Mouse (Mus musculus): ENCODE measurements around the gene Hmcn1. TPM values are rescaled to one million over a fixed set of nuclear protein-coding genes. Genes with fewer than 3 reads are reported as not detected.

Gene Hmcn1
- polyA plus RNA-seq, 1 experiment from 2014 or later = 36.0 TPM

- WGBS = 11% methylated on average over 2 of the region's 2 CpGs
- peak; percentile 60; the same call in 1 of the 2 replicates for ATAC-seq (ENCODE audit: low FRiP score, low read depth)
- no peak overlapping the region for H3K4me2 ChIP-seq (replicated peaks)
- H3K4me1 ChIP-seq = peaks cover 25% of the 10 kb centered on the region
- H3K9me3 ChIP-seq = no peaks in the 10 kb centered on the region
- no peak overlapping the region for H3K4me3 ChIP-seq
- H3K36me3 ChIP-seq = peaks cover 8% of the 10 kb centered on the region
- no peaks in the 10 kb centered on the region for H3K27me3 ChIP-seq
- H3K9ac ChIP-seq = no peak overlapping the region
- peak overlapping the region; percentile 70; the same call in 1 of the 2 replicates for H3K27ac ChIP-seq
These were observed 223.4 kb downstream of the Hmcn1 start for GRCm38 (mm10) chr1:150769836-150770235.

GRCm38 (mm10) chr1:150761678-150762077, 231.6 kb downstream of the Hmcn1 start:
- no peaks in the 10 kb centered on the region for H3K27me3 ChIP-seq
- peaks cover 8% of the 10 kb centered on the region; the same call in 1 of the 2 replicates for H3K4me1 ChIP-seq
- H3K27ac ChIP-seq = no peak overlapping the region
- H3K9me3 ChIP-seq = no peaks in the 10 kb centered on the region
- WGBS = 68% methylated on average over 4 of the region's 4 CpGs
- no peak overlapping the region for H3K4me3 ChIP-seq
- ATAC-seq (ENCODE audit: low FRiP score, low read depth) = no peak
- no peak overlapping the region for H3K9ac ChIP-seq
- peaks cover 21% of the 10 kb centered on the region for H3K36me3 ChIP-seq
- H3K4me2 ChIP-seq (replicated peaks) = no peak overlapping the region

- 64% methylated on average over 2 of the region's 2 CpGs for WGBS
- Histone ChIP-seq H3K9me3 (no peaks in the 10 kb centered on the region), H3K27ac (no peak overlapping the region), H3K27me3 (no peaks in the 10 kb centered on the region), H3K4me2 (replicated peaks) (no peak overlapping the region), H3K4me1 (peaks cover 8% of the 10 kb centered on the region; the same call in 1 of the 2 replicates), H3K4me3 (no peak overlapping the region), H3K9ac (no peak overlapping the region), H3K36me3 (peaks cover 26% of the 10 kb centered on the region)
- ATAC-seq (ENCODE audit: low FRiP score, low read depth) = no peak
These were observed 232.4 kb downstream of the Hmcn1 start for GRCm38 (mm10) chr1:150760801-150761331.

- Histone ChIP-seq H3K36me3 (peaks cover 24% of the 10 kb centered on the region), H3K9me3 (no peaks in the 10 kb centered on the region), H3K4me1 (peaks cover 8% of the 10 kb centered on the region; the same call in 1 of the 2 replicates), H3K27me3 (no peaks in the 10 kb centered on the region), H3K4me2 (replicated peaks) (no peak overlapping the region), H3K9ac (no peak overlapping the region), H3K4me3 (no peak overlapping the region), H3K27ac (no peak overlapping the region; the same call in 1 of the 2 replicates)
- ATAC-seq (ENCODE audit: low FRiP score, low read depth) = 0 out of 2 replicates have a peak, but pooled peaks have one; percentile 36
- WGBS = 59% methylated on average over 2 of the region's 2 CpGs
These were observed 233.7 kb downstream of the Hmcn1 start for GRCm38 (mm10) chr1:150759476-150760079.

- peaks cover 35% of the 10 kb centered on the region for H3K36me3 ChIP-seq
- no peaks in the 10 kb centered on the region for H3K4me1 ChIP-seq
- no peak overlapping the region for H3K9ac ChIP-seq
- whole genome bisulfite sequencing = 89% methylated on average over 5 of the region's 5 CpGs
- ATAC-seq (ENCODE audit: low FRiP score, low read depth) = no peak
- no peaks in the 10 kb centered on the region for H3K27me3 ChIP-seq
- H3K9me3 ChIP-seq = no peaks in the 10 kb centered on the region
- no peak overlapping the region for H3K27ac ChIP-seq
- no peak overlapping the region for H3K4me2 ChIP-seq (replicated peaks)
- H3K4me3 ChIP-seq = no peak overlapping the region
These were observed 239.3 kb downstream of the Hmcn1 start for GRCm38 (mm10) chr1:150753920-150754319.

DNA sequence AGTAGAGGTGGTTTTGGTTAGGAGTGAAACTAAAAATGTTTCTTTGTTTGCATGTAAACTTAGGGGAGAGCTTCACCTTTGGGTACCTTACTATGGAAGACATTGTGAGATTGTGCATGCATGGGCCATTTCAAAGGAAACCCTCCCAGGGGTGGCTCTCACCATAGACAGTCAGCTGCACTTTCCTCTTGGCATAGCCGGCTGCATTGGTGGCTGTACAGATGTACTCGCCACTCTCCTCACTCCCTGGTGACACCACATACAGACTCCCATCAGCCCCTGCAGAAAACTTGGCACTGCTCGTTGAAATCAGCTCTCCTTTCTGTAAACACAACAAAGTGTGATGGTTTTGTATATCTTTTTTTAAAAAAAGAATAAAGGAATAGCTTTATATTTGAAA, 244.5 kb downstream of the Hmcn1 start:
- Histone ChIP-seq H3K9ac (no peak overlapping the region), H3K36me3 (peaks cover 23% of the 10 kb centered on the region), H3K4me1 (peaks cover 14% of the 10 kb centered on the region; the same call in 1 of the 2 replicates), H3K4me2 (replicated peaks) (no peak overlapping the region), H3K27ac (no peak overlapping the region), H3K27me3 (no peaks in the 10 kb centered on the region), H3K9me3 (no peaks in the 10 kb centered on the region), H3K4me3 (no peak overlapping the region)
- WGBS = 81% methylated on average over 3 of the region's 3 CpGs
- ATAC-seq (ENCODE audit: low FRiP score, low read depth) = no peak

DNA sequence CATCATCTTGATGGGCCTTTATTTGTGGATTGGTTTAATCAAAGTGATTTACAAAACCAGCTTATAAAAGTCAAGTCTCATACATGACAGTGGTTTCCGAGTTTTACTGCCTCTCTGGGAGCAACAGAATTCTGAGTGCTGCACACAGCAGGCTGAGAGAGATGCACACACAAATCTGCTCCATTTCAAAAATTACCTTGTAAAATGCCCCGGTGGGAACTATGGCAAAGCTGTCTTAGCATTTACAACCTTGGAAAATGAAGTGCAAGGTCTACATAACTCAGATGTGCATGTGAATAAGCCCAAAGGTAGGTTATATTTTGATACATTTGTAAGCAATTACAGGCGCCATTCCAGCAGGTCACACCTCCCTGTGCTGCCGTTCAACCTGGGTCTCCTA, 245.5 kb downstream of the Hmcn1 start:
- H3K9me3 ChIP-seq = no peaks in the 10 kb centered on the region
- no peak overlapping the region for H3K4me3 ChIP-seq
- ATAC-seq (ENCODE audit: low FRiP score, low read depth) = peak; percentile 51; the same call in 1 of the 2 replicates
- H3K4me2 ChIP-seq (replicated peaks) = no peak overlapping the region
- H3K27me3 ChIP-seq = no peaks in the 10 kb centered on the region
- peaks cover 24% of the 10 kb centered on the region for H3K4me1 ChIP-seq
- no peak overlapping the region; the same call in 1 of the 2 replicates for H3K27ac ChIP-seq
- H3K9ac ChIP-seq = no peak overlapping the region
- 41% methylated on average over 4 of the region's 4 CpGs for WGBS
- peaks cover 28% of the 10 kb centered on the region for H3K36me3 ChIP-seq

DNA sequence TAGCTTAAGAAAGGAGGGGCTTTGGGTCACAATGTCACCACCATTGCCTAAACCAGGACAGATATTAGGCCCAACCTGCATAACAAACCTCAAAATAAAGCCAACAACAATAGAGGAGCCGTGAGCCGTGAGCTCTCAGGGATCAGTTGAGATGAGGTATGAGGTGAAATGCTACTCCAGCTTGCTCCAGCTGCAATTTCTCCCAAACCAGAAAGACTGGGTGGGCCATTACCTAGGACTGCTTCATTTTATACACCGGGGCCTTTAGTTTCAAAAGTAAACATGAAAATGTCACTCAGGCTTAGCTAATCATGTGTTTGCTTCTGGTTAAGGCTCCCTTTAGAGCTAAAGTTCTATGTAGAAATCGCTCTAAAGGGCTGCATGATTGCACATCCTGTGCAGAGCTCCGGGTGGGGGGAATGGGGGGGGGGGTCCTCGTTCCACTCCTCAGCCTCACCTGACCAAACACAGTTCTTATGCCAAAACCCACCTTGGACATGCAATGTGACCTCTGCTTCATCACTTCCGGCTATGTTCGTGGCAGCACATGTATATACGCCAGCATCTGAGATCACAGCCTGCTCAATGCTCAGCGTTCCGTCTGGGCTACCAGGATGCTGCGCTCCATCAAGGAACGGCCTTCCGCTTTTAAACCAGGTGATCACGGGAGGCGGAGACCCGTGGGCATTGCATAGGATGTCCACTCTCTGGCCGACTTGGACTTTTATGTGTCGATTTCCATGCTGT, 250.0 kb downstream of the Hmcn1 start:
- peak; percentile 80 for ATAC-seq (ENCODE audit: low FRiP score, low read depth)
- Histone ChIP-seq H3K27ac (peak overlapping the region; percentile 58; the same call in 1 of the 2 replicates), H3K4me1 (peaks cover 24% of the 10 kb centered on the region), H3K4me2 (replicated peaks) (no peak overlapping the region), H3K27me3 (no peaks in the 10 kb centered on the region), H3K4me3 (no peak overlapping the region), H3K36me3 (peaks cover 32% of the 10 kb centered on the region), H3K9ac (0 out of 2 replicates have a peak overlapping the region, but pooled peaks have one; percentile 9), H3K9me3 (no peaks in the 10 kb centered on the region)
- 59% methylated on average over 19 of the region's 19 CpGs for WGBS

DNA sequence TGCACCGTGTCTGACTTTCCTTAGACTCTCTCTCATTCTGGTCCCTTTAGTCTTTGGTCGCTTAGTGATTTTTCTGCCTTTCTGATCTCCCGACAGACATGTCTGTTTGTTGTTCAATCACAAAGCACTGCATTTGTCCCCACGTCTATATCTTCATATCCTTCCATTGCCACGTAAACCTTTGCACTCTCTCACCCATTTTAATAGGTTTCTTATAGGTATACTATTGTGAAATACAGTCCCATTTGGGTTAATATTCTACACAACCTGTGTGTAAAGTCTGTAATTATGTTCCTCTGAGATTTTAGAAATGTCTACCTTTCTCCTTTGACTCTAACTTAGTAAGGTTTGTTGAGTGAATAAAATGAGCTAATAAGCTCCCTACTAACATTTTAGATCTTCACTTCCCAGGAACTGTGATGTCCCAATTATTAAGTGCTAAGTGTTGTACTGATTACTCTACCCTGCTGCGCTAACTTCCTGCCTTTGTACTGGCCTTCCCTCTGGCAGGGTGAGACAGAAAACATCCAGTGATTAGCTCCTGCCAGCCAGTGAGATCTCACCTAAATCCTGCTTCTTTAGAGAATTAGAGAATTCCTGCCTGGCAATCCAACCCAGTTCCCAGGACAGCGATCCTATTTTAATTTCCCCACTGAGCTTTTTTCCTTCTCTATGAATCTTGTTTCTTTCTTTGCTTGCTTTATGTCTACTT, 250.7 kb downstream of the Hmcn1 start:
- Histone ChIP-seq H3K9me3 (no peaks in the 10 kb centered on the region), H3K4me1 (peaks cover 17% of the 10 kb centered on the region), H3K36me3 (peaks cover 34% of the 10 kb centered on the region), H3K9ac (no peak overlapping the region), H3K27me3 (no peaks in the 10 kb centered on the region), H3K4me2 (replicated peaks) (no peak overlapping the region), H3K27ac (peak overlapping the region; percentile 58; the same call in 1 of the 2 replicates), H3K4me3 (no peak overlapping the region)
- no peak for ATAC-seq (ENCODE audit: low FRiP score, low read depth)
- 48% methylated on average over 7 of the region's 7 CpGs for WGBS

- 47% methylated on average over 5 of the region's 5 CpGs for WGBS
- no peak overlapping the region for H3K4me3 ChIP-seq
- no peaks in the 10 kb centered on the region for H3K9me3 ChIP-seq
- H3K4me1 ChIP-seq = peaks cover 6% of the 10 kb centered on the region
- no peak overlapping the region for H3K4me2 ChIP-seq (replicated peaks)
- H3K27me3 ChIP-seq = no peaks in the 10 kb centered on the region
- no peak overlapping the region for H3K9ac ChIP-seq
- peaks cover 17% of the 10 kb centered on the region for H3K36me3 ChIP-seq
- no peak overlapping the region for H3K27ac ChIP-seq
- peak; percentile 71 for ATAC-seq (ENCODE audit: low FRiP score, low read depth)
These were observed 281.8 kb downstream of the Hmcn1 start for GRCm38 (mm10) chr1:150711438-150711837.

DNA sequence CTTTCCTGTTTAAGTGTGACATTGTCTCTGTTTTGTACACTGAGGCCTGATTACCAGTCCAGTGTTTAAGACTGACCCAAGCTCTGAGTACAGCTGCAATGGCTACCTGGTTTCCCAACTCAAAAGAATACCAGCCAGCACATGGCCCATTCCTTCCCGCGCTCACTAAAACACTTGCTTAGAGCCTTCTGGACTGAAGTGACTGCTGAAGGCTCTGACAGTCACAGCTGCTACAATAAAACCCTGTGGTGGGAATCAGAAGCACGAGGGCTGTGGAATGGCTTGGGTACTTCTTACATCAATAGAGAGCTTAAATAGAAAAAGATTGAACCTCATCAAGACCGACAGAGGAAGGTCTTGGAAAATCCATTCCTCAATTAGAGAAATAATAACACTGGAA, 286.7 kb downstream of the Hmcn1 start:
- H3K4me2 ChIP-seq (replicated peaks) = no peak overlapping the region
- WGBS = 34% methylated on average over 4 of the region's 4 CpGs
- ATAC-seq (ENCODE audit: low FRiP score, low read depth) = no peak
- no peaks in the 10 kb centered on the region for H3K27me3 ChIP-seq
- no peak overlapping the region for H3K9ac ChIP-seq
- no peak overlapping the region for H3K27ac ChIP-seq
- peaks cover 9% of the 10 kb centered on the region for H3K4me1 ChIP-seq
- no peak overlapping the region for H3K4me3 ChIP-seq
- H3K9me3 ChIP-seq = no peaks in the 10 kb centered on the region
- H3K36me3 ChIP-seq = peaks cover 14% of the 10 kb centered on the region

- 87% methylated on average over 3 of the region's 3 CpGs for WGBS
- no peak overlapping the region for H3K27ac ChIP-seq
- no peaks in the 10 kb centered on the region for H3K9me3 ChIP-seq
- peaks cover 9% of the 10 kb centered on the region; the same call in 1 of the 2 replicates for H3K4me1 ChIP-seq
- no peak overlapping the region for H3K9ac ChIP-seq
- ATAC-seq (ENCODE audit: low FRiP score, low read depth) = no peak
- H3K36me3 ChIP-seq = peaks cover 21% of the 10 kb centered on the region
- H3K27me3 ChIP-seq = no peaks in the 10 kb centered on the region
- H3K4me2 ChIP-seq (replicated peaks) = no peak overlapping the region
- H3K4me3 ChIP-seq = no peak overlapping the region
These were observed 295.5 kb downstream of the Hmcn1 start for GRCm38 (mm10) chr1:150697749-150698148.

All from limb, embryonic 13.5 days (tissue).